Mouse (Mus musculus): ENCODE measurements around the gene Kctd5.

DNA sequence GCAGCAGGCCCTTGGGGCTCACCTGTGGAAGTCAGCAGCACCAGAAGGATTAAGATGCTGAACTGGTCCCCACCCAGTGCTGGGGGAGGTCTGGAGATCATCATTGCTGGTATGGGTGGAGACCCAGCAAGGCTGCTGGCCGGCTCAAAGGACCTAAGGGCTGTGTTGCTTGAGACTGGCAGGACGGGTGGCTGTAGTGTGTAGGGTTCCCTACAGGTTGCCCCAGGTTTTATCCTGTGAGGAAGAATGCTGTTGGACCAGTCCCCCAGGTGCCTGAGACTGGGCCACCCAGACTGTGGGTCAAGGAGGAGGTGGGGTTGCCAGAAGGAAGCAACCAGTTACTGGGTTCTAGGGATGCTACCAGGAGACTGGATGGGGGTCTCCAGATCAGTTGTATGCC, 75.4 kb downstream of the Kctd5 start, which contains the start of gene Prss22:
- TF ChIP-seq GATA1 (IDR thresholded peaks at IDR 0.05; ENCODE audit: borderline replicate concordance, low read length) (no peak), CTCF (IDR thresholded peaks at IDR 0.05; ENCODE audit: low read depth, low read length) (no peak), TAL1 (conservative IDR thresholded peaks at IDR 0.05; ENCODE audit: low read depth, low read length) (no peak)
